Mouse (Mus musculus): Measurements from ENCODE around the gene Cox4i2. TPM values are rescaled to one million over a fixed set of nuclear protein-coding genes. Genes with fewer than 3 reads are reported as not detected.

The Cox4i2 gene
- polyA plus RNA-seq (2016; fragmentation: Nextera tagmentation; extraction: Ambion mirVana): 2.5 and 3.4 TPM in 2 replicates

GRCm38 (mm10) chr2:152753944-152754711 is at the start of gene Cox4i2:
Gene Cox4i2 (plus strand): TSS chr2:152754173.
- ATAC-seq: no peak
- no peaks in the 10 kb centered on the region for H3K9me3 ChIP-seq (replicated peaks)
- peak within 1 kb of the TSS; percentile 11; the same call in 1 of the 2 replicates for H3K4me3 ChIP-seq
- H3K9ac ChIP-seq: no peak within 1 kb of the TSS
- no peaks in the 10 kb centered on the region for H3K36me3 ChIP-seq
- H3K4me1 ChIP-seq: peaks cover 17% of the 10 kb centered on the region
- peak within 1 kb of the TSS; percentile 57 for H3K4me2 ChIP-seq
- WGBS (ENCODE audit: insufficient replicate concordance): 4% methylated on average over 30 of the region's 30 CpGs
- H3K27ac ChIP-seq: no peak within 1 kb of the TSS
- H3K27me3 ChIP-seq (replicated peaks): peaks cover 55% of the 10 kb centered on the region

- Histone ChIP-seq H3K4me1 (peaks cover 31% of the 10 kb centered on the region), H3K27ac (no peak overlapping the region), H3K36me3 (peaks cover 84% of the 10 kb centered on the region), H3K9ac (no peak overlapping the region), H3K4me3 (no peak overlapping the region), H3K27me3 (replicated peaks) (no peaks in the 10 kb centered on the region), H3K4me2 (no peak overlapping the region), H3K9me3 (replicated peaks) (0 out of 2 replicates have a peak, but pooled peaks cover 4% of the 10 kb centered on the region)
- WGBS (ENCODE audit: insufficient replicate concordance): 87% methylated on average over 5 of the region's 5 CpGs
- ATAC-seq: no peak
Measured at GRCm38 (mm10) chr2:152704256-152704605, 49.7 kb upstream of the Cox4i2 start.

GRCm38 (mm10) chr2:152704811-152705370 is 49.1 kb upstream of the Cox4i2 start:
- peaks cover 77% of the 10 kb centered on the region for H3K36me3 ChIP-seq
- no peak for ATAC-seq
- H3K9me3 ChIP-seq (replicated peaks): 0 out of 2 replicates have a peak, but pooled peaks cover 4% of the 10 kb centered on the region
- no peak overlapping the region for H3K27ac ChIP-seq
- 87% methylated on average over 14 of the region's 14 CpGs for WGBS (ENCODE audit: insufficient replicate concordance)
- H3K4me3 ChIP-seq: no peak overlapping the region
- no peak overlapping the region for H3K4me2 ChIP-seq
- peaks cover 31% of the 10 kb centered on the region for H3K4me1 ChIP-seq
- no peaks in the 10 kb centered on the region for H3K27me3 ChIP-seq (replicated peaks)
- no peak overlapping the region for H3K9ac ChIP-seq

GRCm38 (mm10) chr2:152705993-152706571 is 47.9 kb upstream of the Cox4i2 start:
- no peaks in the 10 kb centered on the region for H3K27me3 ChIP-seq (replicated peaks)
- H3K36me3 ChIP-seq: peaks cover 65% of the 10 kb centered on the region
- peak overlapping the region; percentile 28 for H3K27ac ChIP-seq
- H3K4me2 ChIP-seq: no peak overlapping the region
- WGBS (ENCODE audit: insufficient replicate concordance): 83% methylated on average over 22 of the region's 22 CpGs
- no peak overlapping the region for H3K4me3 ChIP-seq
- no peak for ATAC-seq
- H3K4me1 ChIP-seq: peaks cover 33% of the 10 kb centered on the region
- no peak overlapping the region for H3K9ac ChIP-seq
- H3K9me3 ChIP-seq (replicated peaks): 0 out of 2 replicates have a peak, but pooled peaks cover 3% of the 10 kb centered on the region

GRCm38 (mm10) chr2:152707186-152707585 is 46.8 kb upstream of the Cox4i2 start:
- no peak for ATAC-seq
- Histone ChIP-seq H3K9ac (peak overlapping the region; percentile 53), H3K36me3 (peaks cover 54% of the 10 kb centered on the region), H3K27me3 (replicated peaks) (no peaks in the 10 kb centered on the region), H3K9me3 (replicated peaks) (no peaks in the 10 kb centered on the region), H3K4me1 (peaks cover 35% of the 10 kb centered on the region), H3K4me2 (peak overlapping the region; percentile 72), H3K27ac (peak overlapping the region; percentile 72), H3K4me3 (peak overlapping the region; percentile 49)
- 44% methylated on average over 7 of the region's 7 CpGs for WGBS (ENCODE audit: insufficient replicate concordance)

GRCm38 (mm10) chr2:152707627-152708026 is 46.3 kb upstream of the Cox4i2 start:
- Histone ChIP-seq H3K9ac (peak overlapping the region; percentile 53), H3K27ac (peak overlapping the region; percentile 72), H3K27me3 (replicated peaks) (no peaks in the 10 kb centered on the region), H3K4me1 (peaks cover 38% of the 10 kb centered on the region), H3K36me3 (peaks cover 50% of the 10 kb centered on the region), H3K4me3 (peak overlapping the region; percentile 49), H3K9me3 (replicated peaks) (no peaks in the 10 kb centered on the region), H3K4me2 (peak overlapping the region; percentile 72)
- peak; percentile 77 for ATAC-seq
- 31% methylated on average over 31 of the region's 31 CpGs for WGBS (ENCODE audit: insufficient replicate concordance)

- H3K27me3 ChIP-seq (replicated peaks): no peaks in the 10 kb centered on the region
- 38% methylated on average over 5 of the region's 5 CpGs for WGBS (ENCODE audit: insufficient replicate concordance)
- ATAC-seq: no peak
- H3K36me3 ChIP-seq: peaks cover 35% of the 10 kb centered on the region
- H3K27ac ChIP-seq: no peak overlapping the region
- H3K9ac ChIP-seq: no peak overlapping the region
- no peak overlapping the region for H3K4me3 ChIP-seq
- no peak overlapping the region for H3K4me2 ChIP-seq
- H3K9me3 ChIP-seq (replicated peaks): no peaks in the 10 kb centered on the region
- H3K4me1 ChIP-seq: peaks cover 38% of the 10 kb centered on the region
Measured at GRCm38 (mm10) chr2:152709066-152709465, 44.9 kb upstream of the Cox4i2 start.

- Histone ChIP-seq H3K9ac (no peak overlapping the region), H3K27me3 (replicated peaks) (no peaks in the 10 kb centered on the region), H3K36me3 (no peaks in the 10 kb centered on the region), H3K4me2 (no peak overlapping the region), H3K4me1 (0 out of 2 replicates have a peak, but pooled peaks cover 4% of the 10 kb centered on the region), H3K4me3 (no peak overlapping the region), H3K9me3 (replicated peaks) (no peaks in the 10 kb centered on the region), H3K27ac (no peak overlapping the region)
- no peak for ATAC-seq
- 60% methylated on average over 6 of the region's 6 CpGs for WGBS (ENCODE audit: insufficient replicate concordance)
Measured at GRCm38 (mm10) chr2:152716241-152716772, 37.7 kb upstream of the Cox4i2 start.

GRCm38 (mm10) chr2:152717652-152718051 is 36.3 kb upstream of the Cox4i2 start:
- ATAC-seq: no peak
- no peak overlapping the region for H3K4me2 ChIP-seq
- 68% methylated on average over 11 of the region's 11 CpGs for WGBS (ENCODE audit: insufficient replicate concordance)
- no peaks in the 10 kb centered on the region for H3K9me3 ChIP-seq (replicated peaks)
- H3K27me3 ChIP-seq (replicated peaks): peaks cover 10% of the 10 kb centered on the region
- no peaks in the 10 kb centered on the region for H3K36me3 ChIP-seq
- no peak overlapping the region for H3K4me3 ChIP-seq
- H3K9ac ChIP-seq: no peak overlapping the region
- no peaks in the 10 kb centered on the region for H3K4me1 ChIP-seq
- H3K27ac ChIP-seq: no peak overlapping the region

- Histone ChIP-seq H3K4me3 (no peak overlapping the region), H3K4me1 (no peaks in the 10 kb centered on the region), H3K36me3 (no peaks in the 10 kb centered on the region), H3K9ac (no peak overlapping the region), H3K27ac (no peak overlapping the region), H3K4me2 (no peak overlapping the region), H3K27me3 (replicated peaks) (peaks cover 14% of the 10 kb centered on the region), H3K9me3 (replicated peaks) (no peaks in the 10 kb centered on the region)
- 63% methylated on average over 6 of the region's 6 CpGs for WGBS (ENCODE audit: insufficient replicate concordance)
- ATAC-seq: no peak
Measured at GRCm38 (mm10) chr2:152718076-152718475, 35.9 kb upstream of the Cox4i2 start.

GRCm38 (mm10) chr2:152723651-152724331 is 30.2 kb upstream of the Cox4i2 start:
- Histone ChIP-seq H3K4me2 (peak overlapping the region; percentile 61), H3K9ac (peak overlapping the region; percentile 54), H3K9me3 (replicated peaks) (no peaks in the 10 kb centered on the region), H3K36me3 (no peaks in the 10 kb centered on the region), H3K27ac (no peak overlapping the region), H3K4me3 (peak overlapping the region; percentile 37), H3K27me3 (replicated peaks) (peaks cover 47% of the 10 kb centered on the region), H3K4me1 (peaks cover 29% of the 10 kb centered on the region)
- no peak for ATAC-seq
- WGBS (ENCODE audit: insufficient replicate concordance): 8% methylated on average over 37 of the region's 37 CpGs
